15 mouse cellular contexts compared by ENCODE assay signal in the genomic region with DNA sequence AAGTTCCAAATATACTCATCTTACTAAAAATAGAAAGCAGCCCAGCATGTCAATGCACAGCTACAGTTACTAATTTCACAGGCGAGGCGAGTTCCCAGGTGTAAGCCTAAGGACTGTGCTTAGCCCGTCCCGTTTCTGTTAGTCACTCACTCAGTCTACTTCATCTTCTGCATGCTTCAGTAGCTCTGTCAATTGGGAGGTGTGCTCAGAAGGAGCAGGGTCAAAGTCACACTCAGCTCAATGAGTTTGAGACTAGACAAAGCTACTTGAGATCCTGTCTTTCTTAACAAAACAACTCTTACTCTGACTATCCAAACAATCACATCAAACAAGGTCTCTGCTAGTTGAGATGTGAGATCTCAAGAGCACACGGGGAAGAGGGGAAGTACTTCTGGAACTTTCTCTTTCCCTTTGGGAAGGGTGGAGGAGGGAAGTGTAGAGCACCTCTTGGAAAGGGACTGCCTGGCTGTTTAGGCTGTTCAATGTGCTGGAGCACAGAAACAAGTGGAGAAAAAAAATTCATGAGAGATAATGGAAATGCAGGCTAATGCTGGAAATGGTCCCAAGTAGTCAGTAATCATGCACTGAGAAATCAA. TPM values are rescaled to one million over a fixed set of nuclear protein-coding genes. Genes with fewer than 3 reads are reported as not detected.
DNase-seq lines count a peak whose midpoint lies in the region; ATAC-seq lines count a peak whose summit lies in the region.
"Had no signal": no experiment of that assay in that cellular context is flagged by ENCODE, and none has a peak within 500 bp of the region (broad histone marks: within the 10 kb centered on the region; RNA-seq: fewer than 3 reads in every experiment).

No protein-coding gene starts in this region.

- H3K9ac ChIP-seq in lung, embryonic 16.5 days (ENCODE audit: low read length), result no peak overlapping the region
- no peak overlapping the region for H3K9ac ChIP-seq in kidney, embryonic 14.5 days (ENCODE audit: low read depth, low read length)
- H3K9ac ChIP-seq in forebrain, embryonic 16.5 days (replicated peaks; ENCODE audit: low read depth, low read length), result no peak overlapping the region
- H3K9ac ChIP-seq: forebrain, embryonic 15.5 days; neural tube, embryonic 13.5 days had no signal

- H3K36me3 ChIP-seq in lung, embryonic 16.5 days (ENCODE audit: control insufficient read depth, insufficient read depth, low read length), result peaks cover 13% of the 10 kb centered on the region
- H3K36me3 ChIP-seq in kidney, embryonic 14.5 days (ENCODE audit: control insufficient read depth, insufficient read depth, low read length), result peaks cover 21% of the 10 kb centered on the region
- peaks cover 4% of the 10 kb centered on the region for H3K36me3 ChIP-seq in forebrain, embryonic 16.5 days (ENCODE audit: control insufficient read depth, insufficient read depth)

- H3K4me1 ChIP-seq in lung, embryonic 16.5 days (replicated peaks; ENCODE audit: control insufficient read depth, insufficient read depth, low read length), result peaks cover 11% of the 10 kb centered on the region
- H3K4me1 ChIP-seq in kidney, embryonic 14.5 days (ENCODE audit: control insufficient read depth, insufficient read depth, low read length), result peaks cover 20% of the 10 kb centered on the region
- H3K4me1 ChIP-seq in forebrain, embryonic 16.5 days (replicated peaks; ENCODE audit: control insufficient read depth, insufficient read depth, low read length), result peaks cover 17% of the 10 kb centered on the region

- no peaks in the 10 kb centered on the region for H3K9me3 ChIP-seq in lung, embryonic 16.5 days (ENCODE audit: control insufficient read depth, low read length)
- no peaks in the 10 kb centered on the region for H3K9me3 ChIP-seq in kidney, embryonic 14.5 days (ENCODE audit: control insufficient read depth, low read length)
- peaks cover 2% of the 10 kb centered on the region; the same call in 1 of the 2 replicates for H3K9me3 ChIP-seq in forebrain, embryonic 16.5 days (ENCODE audit: control insufficient read depth, low read length)
- H3K9me3 ChIP-seq: embryonic facial prominence, embryonic 10.5 days; forebrain, embryonic 15.5 days; neural tube, embryonic 13.5 days had no signal

- ATAC-seq in lung, embryonic 16.5 days (ENCODE audit: low read depth), result peak; percentile 54
- ATAC-seq in kidney, embryonic 14.5 days (ENCODE audit: low FRiP score, low TSS enrichment), result peak; percentile 82
- 0 out of 2 replicates have a peak, but pooled peaks have one; percentile 37 for ATAC-seq in megakaryocyte-erythroid progenitor cell, adult 5-6 weeks (replicated peaks; ENCODE audit: low FRiP score, low TSS enrichment, poor library complexity, severe bottlenecking)
- no peak for ATAC-seq in forebrain, embryonic 16.5 days
- ATAC-seq: forebrain, embryonic 15.5 days had no signal

- WGBS in lung, embryonic 16.5 days, result 30% methylated on average over 5 of the region's 5 CpGs
- 44% methylated on average over 5 of the region's 5 CpGs for WGBS in kidney, embryonic 14.5 days
- 71% methylated on average over 5 of the region's 5 CpGs for WGBS in forebrain, embryonic 16.5 days

- no peak overlapping the region for H3K27ac ChIP-seq in lung, embryonic 16.5 days (ENCODE audit: low read length)
- H3K27ac ChIP-seq in kidney, embryonic 14.5 days (ENCODE audit: low read depth, low read length), result peak overlapping the region; percentile 60
- H3K27ac ChIP-seq in forebrain, embryonic 16.5 days (ENCODE audit: low read length), result no peak overlapping the region
- H3K27ac ChIP-seq: embryonic facial prominence, embryonic 10.5 days; forebrain, embryonic 15.5 days; layer of hippocampus, adult 2 months; neural tube, embryonic 13.5 days had no signal

- DNase-seq in heart, adult 11 months, result peak; percentile 36
- DNase-seq in heart, postnatal 25 days (ENCODE audit: low spot score), result no peak
- no peak for DNase-seq in lung, postnatal 14 days
- no peak for DNase-seq in spleen, postnatal 10 days (ENCODE audit: low spot score in 2 of 2)
- DNase-seq: heart, adult 18-20 months; right cerebral cortex, postnatal 25 days had no signal

- H3K4me3 ChIP-seq in lung, embryonic 16.5 days (ENCODE audit: low read length), result no peak overlapping the region
- no peak overlapping the region for H3K4me3 ChIP-seq in kidney, embryonic 14.5 days (ENCODE audit: low read length)
- H3K4me3 ChIP-seq in forebrain, embryonic 16.5 days (replicated peaks; ENCODE audit: low read length), result no peak overlapping the region
- H3K4me3 ChIP-seq: embryonic facial prominence, embryonic 10.5 days; erythroblast, embryonic 14.5 days; forebrain, embryonic 15.5 days; layer of hippocampus, adult 2 months; neural tube, embryonic 13.5 days had no signal

- no peaks in the 10 kb centered on the region for H3K27me3 ChIP-seq in lung, embryonic 16.5 days (ENCODE audit: control insufficient read depth, insufficient read depth, low read depth, low read length)
- no peaks in the 10 kb centered on the region for H3K27me3 ChIP-seq in kidney, embryonic 14.5 days (ENCODE audit: control insufficient read depth, insufficient read depth, low read length)
- no peaks in the 10 kb centered on the region for H3K27me3 ChIP-seq in forebrain, embryonic 16.5 days (replicated peaks; ENCODE audit: control insufficient read depth, insufficient read depth, low read length)
- H3K27me3 ChIP-seq: forebrain, embryonic 15.5 days; neural tube, embryonic 13.5 days had no signal

- no peak overlapping the region for H3K4me2 ChIP-seq in lung, embryonic 16.5 days (ENCODE audit: low read depth, low read length)
- H3K4me2 ChIP-seq in kidney, embryonic 14.5 days (replicated peaks; ENCODE audit: low read depth, low read length), result no peak overlapping the region
- no peak overlapping the region for H3K4me2 ChIP-seq in forebrain, embryonic 16.5 days (ENCODE audit: low read length)
- H3K4me2 ChIP-seq: forebrain, embryonic 15.5 days; neural tube, embryonic 13.5 days had no signal

- intact Hi-C loops in heart, postnatal 25 days (cut with DNase I), result no loop called here

RNA-seq across cellular contexts. Expression of gene Cand1, which starts 9.7 kb away (rescaled TPM):
- 10 to 100 TPM; 35.6 to 42.8 TPM for total RNA-seq in heart, postnatal 25 days (2021)
- polyA plus RNA-seq in lung, embryonic 16.5 days (2015; fragmentation: Nextera tagmentation; extraction: Ambion mirVana), result 47.6 and 56.7 TPM in 2 replicates
- 36.9 and 89.9 TPM in 2 replicates for polyA plus RNA-seq in kidney, embryonic 14.5 days (2014; fragmentation: Nextera tagmentation; extraction: Ambion mirVana)
- total RNA-seq in megakaryocyte-erythroid progenitor cell, adult 5-6 weeks (2014; fragmentation: Nextera tagmentation), result 66.7 and 91.2 TPM in 2 replicates
- 44.9 and 46.0 TPM in 2 replicates for total RNA-seq in megakaryocyte-erythroid progenitor cell, adult 5-6 weeks (2017)
- polyA plus RNA-seq in forebrain, embryonic 16.5 days (2015; fragmentation: Nextera tagmentation; extraction: Ambion mirVana), result 48.5 and 49.4 TPM in 2 replicates
